Mouse (Mus musculus) left cerebral cortex, postnatal 25 days (tissue): ENCODE measurements around the gene Sars2. TPM values are rescaled to one million over a fixed set of nuclear protein-coding genes. Genes with fewer than 3 reads are reported as not detected.

Experiments used
- DNase-seq, 2 experiments: peaks; one replicate each; pipeline ENCODE4 v3.0.0; 2022; ENCODE audit warnings: low spot score in 2 of 2, mixed read lengths in 1 of 2
- intact Hi-C: fragments of 180-260 bp; cut with DNase I; formaldehyde crosslinking; loops from one replicate; pipeline ENCODE4 v1.15.1; 2025
- total RNA-seq, 2 experiments: library from RNA; stranded (reverse); gene quantifications; 2 replicates each; pipeline ENCODE4 v1.2.3; 2021

Sars2 gene
- total RNA-seq, 2 experiments from 2014 or later: 13.1 to 14.4 TPM

- DNase-seq: no peak
- intact Hi-C loops: no loop called here
Measured at GRCm38 (mm10) chr7:28771867-28772266, 30.1 kb downstream of the Sars2 start.

- DNase-seq: no peak
- intact Hi-C loops: no loop called here
Measured at GRCm38 (mm10) chr7:28773163-28773562, 31.4 kb downstream of the Sars2 start.

GRCm38 (mm10) chr7:28774164-28774563 lies 32.4 kb downstream of the Sars2 start:
- intact Hi-C loops: no loop called here
- DNase-seq: peak; percentile 34 to 41

GRCm38 (mm10) chr7:28775129-28775528 lies 33.3 kb downstream of the Sars2 start:
- intact Hi-C loops: no loop called here
- DNase-seq: no peak

- no peak for DNase-seq
Measured at GRCm38 (mm10) chr7:28778825-28779224, 37.0 kb downstream of the Sars2 start.

GRCm38 (mm10) chr7:28780067-28780658 lies 38.4 kb downstream of the Sars2 start:
- peak; percentile 84 to 93 for DNase-seq
- intact Hi-C loops: loop anchor here (5.0 kb wide), 2 partner anchors 87 to 257 kb away; no protein-coding TSS in a partner anchor

More at GRCm38 (mm10) chr7:28778825-28779224, 37.0 kb downstream of the Sars2 start:
- intact Hi-C loops: no loop called here

- DNase-seq: peak in 1 of 2 experiments; percentile 72
- intact Hi-C loops: loop anchor here (5.0 kb wide), 2 partner anchors 86 to 256 kb away; no protein-coding TSS in a partner anchor
Measured at GRCm38 (mm10) chr7:28780857-28781256, 39.1 kb downstream of the Sars2 start.

- intact Hi-C loops: loop anchor here (5.0 kb wide), 2 partner anchors 86 to 256 kb away; no protein-coding TSS in a partner anchor
- peak in 1 of 2 experiments; percentile 28 for DNase-seq
Measured at GRCm38 (mm10) chr7:28781261-28781663, 39.5 kb downstream of the Sars2 start.

GRCm38 (mm10) chr7:28785161-28785560 lies 43.4 kb downstream of the Sars2 start:
- no peak for DNase-seq
- intact Hi-C loops: no loop called here

- DNase-seq: no peak
- intact Hi-C loops: no loop called here
Measured at GRCm38 (mm10) chr7:28787884-28788283, 46.1 kb downstream of the Sars2 start.

- intact Hi-C loops: no loop called here
- DNase-seq: no peak
Measured at GRCm38 (mm10) chr7:28788307-28789195, 46.8 kb downstream of the Sars2 start, which contains the start of gene Rinl. Gene Rinl (plus strand): TSS chr7:28788969.

GRCm38 (mm10) chr7:28789235-28789634 lies 47.4 kb downstream of the Sars2 start:
- no peak for DNase-seq
- intact Hi-C loops: no loop called here

GRCm38 (mm10) chr7:28790066-28790806 lies 48.4 kb downstream of the Sars2 start:
- intact Hi-C loops: no loop called here
- no peak for DNase-seq

GRCm38 (mm10) chr7:28791706-28792105 lies 49.9 kb downstream of the Sars2 start:
- intact Hi-C loops: no loop called here
- DNase-seq: no peak

GRCm38 (mm10) chr7:28792391-28793185 lies 50.8 kb downstream of the Sars2 start:
- intact Hi-C loops: no loop called here

GRCm38 (mm10) chr7:28793834-28794233 lies 52.0 kb downstream of the Sars2 start:
- DNase-seq: no peak
- intact Hi-C loops: no loop called here

More at GRCm38 (mm10) chr7:28792391-28793185, 50.8 kb downstream of the Sars2 start:
- no peak for DNase-seq

- no peak for DNase-seq
- intact Hi-C loops: no loop called here
Measured at GRCm38 (mm10) chr7:28794496-28794895, 52.7 kb downstream of the Sars2 start.

GRCm38 (mm10) chr7:28795832-28796231 lies 54.0 kb downstream of the Sars2 start:
- intact Hi-C loops: loop anchor here (2.0 to 5.0 kb wide), 2 partner anchors 71 to 246 kb away; no protein-coding TSS in a partner anchor
- DNase-seq: no peak

- intact Hi-C loops: loop anchor here (2.0 to 5.0 kb wide), 2 partner anchors 70 to 246 kb away; no protein-coding TSS in a partner anchor
- peak; percentile 73 to 78 for DNase-seq
Measured at GRCm38 (mm10) chr7:28796562-28796975, 54.8 kb downstream of the Sars2 start.
